Mouse (Mus musculus) bone marrow, adult 2 months (tissue): Measurements from ENCODE around the gene L1cam.

Source experiments
- CTCF ChIP-seq: fragments of 200-500 bp; IDR thresholded peaks from 2 replicates; pipeline ENCODE4 v1.5.1; 2011; ENCODE audit warnings: low read length, control low read depth; ENCODE audit not compliant: control insufficient read depth, insufficient read depth
- POLR2A ChIP-seq: fragments of 200-500 bp; IDR thresholded peaks from 2 replicates; pipeline ENCODE4 v1.6.1; 2011; ENCODE audit warnings: low read depth, mild to moderate bottlenecking, control low read depth, low read length, borderline replicate concordance; ENCODE audit not compliant: control insufficient read depth

- no peak for TF ChIP-seq CTCF
- TF ChIP-seq POLR2A = no peak
Observed at GRCm38 (mm10) chrX:73855087-73855408, 40.9 kb downstream of the L1cam start.
